Comparison of ENCODE assay signal across 9 mouse cellular contexts in the genomic region with DNA sequence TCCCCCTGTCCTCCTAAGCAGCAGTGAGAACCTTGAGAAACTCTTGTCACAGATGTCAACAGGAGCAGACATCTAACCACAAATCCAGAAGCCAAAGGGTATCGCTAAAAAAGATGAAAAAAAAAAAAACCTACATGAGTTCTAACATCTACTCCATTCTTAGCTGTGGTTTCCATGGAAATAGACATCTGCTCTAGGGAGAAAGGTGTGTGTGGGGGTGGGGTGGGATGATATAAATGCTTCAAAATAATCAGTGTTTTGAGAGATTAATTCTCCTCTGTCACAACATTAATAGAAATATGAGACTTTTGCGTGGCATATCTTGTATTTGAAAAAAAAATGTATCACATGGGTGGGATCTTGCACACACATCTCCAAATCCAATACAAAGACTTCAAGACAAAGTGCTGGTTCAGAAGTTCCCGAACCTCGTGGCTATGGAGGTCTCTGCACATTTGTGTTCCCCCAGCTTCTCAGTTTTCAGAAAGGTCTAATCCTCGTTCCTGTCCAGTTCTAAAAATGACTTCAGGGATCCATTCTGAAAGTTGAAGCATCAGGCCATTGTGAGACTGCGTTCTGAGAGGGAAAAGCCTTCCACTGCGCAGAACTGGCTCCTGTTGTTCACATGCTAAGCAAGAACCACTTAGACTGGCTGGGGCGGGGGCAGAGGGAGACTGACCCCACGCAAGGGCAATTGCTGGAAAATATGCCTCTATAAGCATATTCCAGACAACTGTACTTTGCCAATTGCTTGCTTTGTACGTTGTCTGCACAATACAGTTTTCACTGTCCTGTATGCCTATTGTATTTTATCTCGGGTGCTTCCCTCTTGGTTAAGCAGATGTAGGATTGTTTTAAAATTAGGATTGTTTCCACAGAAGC. TPM values are rescaled to one million over a fixed set of nuclear protein-coding genes. Genes with fewer than 3 reads are reported as not detected.
DNase-seq lines count a peak whose midpoint lies in the region; ATAC-seq lines count a peak whose summit lies in the region.
"Had no signal": no experiment of that assay in that cellular context is flagged by ENCODE, and none has a peak within 500 bp of the region (broad histone marks: within the 10 kb centered on the region; RNA-seq: fewer than 3 reads in every experiment).

No protein-coding gene starts in this region.

- peaks cover 9% of the 10 kb centered on the region for H3K36me3 ChIP-seq in kidney, embryonic 14.5 days (ENCODE audit: control insufficient read depth, insufficient read depth, low read length)
- peaks cover 5% of the 10 kb centered on the region for H3K36me3 ChIP-seq in embryonic facial prominence, embryonic 11.5 days (replicated peaks; ENCODE audit: control insufficient read depth, insufficient read depth, low read depth, low read length)
- H3K36me3 ChIP-seq in hindbrain, embryonic 15.5 days = peaks cover 9% of the 10 kb centered on the region
- H3K36me3 ChIP-seq in midbrain, embryonic 16.5 days (ENCODE audit: control insufficient read depth, insufficient read depth, low read length) = peaks cover 7% of the 10 kb centered on the region; the same call in 1 of the 2 replicates

- H3K9ac ChIP-seq in kidney, embryonic 14.5 days (ENCODE audit: low read depth, low read length) = peak overlapping the region; percentile 96; the same call in 1 of the 2 replicates
- peak overlapping the region; percentile 97; the same call in 1 of the 2 replicates for H3K9ac ChIP-seq in embryonic facial prominence, embryonic 11.5 days (replicated peaks; ENCODE audit: low read length)
- peak overlapping the region; percentile 66 for H3K9ac ChIP-seq in hindbrain, embryonic 15.5 days
- H3K9ac ChIP-seq in midbrain, embryonic 16.5 days (ENCODE audit: low read depth, low read length) = peak overlapping the region; percentile 67

- no peak overlapping the region for H3K27ac ChIP-seq in kidney, embryonic 14.5 days (ENCODE audit: low read depth, low read length)
- no peak overlapping the region for H3K27ac ChIP-seq in embryonic facial prominence, embryonic 11.5 days (replicated peaks; ENCODE audit: low read depth, low read length)
- peak overlapping the region; percentile 98 for H3K27ac ChIP-seq in hindbrain, embryonic 15.5 days (replicated peaks)
- peak overlapping the region; percentile 99 for H3K27ac ChIP-seq in midbrain, embryonic 16.5 days (ENCODE audit: low read length)

- peak overlapping the region; percentile 72 for H3K4me2 ChIP-seq in kidney, embryonic 14.5 days (replicated peaks; ENCODE audit: low read depth, low read length)
- peak overlapping the region; percentile 86; the same call in 1 of the 2 replicates for H3K4me2 ChIP-seq in embryonic facial prominence, embryonic 11.5 days (ENCODE audit: low read depth, low read length)
- peak overlapping the region; percentile 86 for H3K4me2 ChIP-seq in hindbrain, embryonic 15.5 days
- H3K4me2 ChIP-seq in midbrain, embryonic 16.5 days (ENCODE audit: low read length) = peak overlapping the region; percentile 84

- 75% methylated on average over 11 of the region's 11 CpGs for WGBS in kidney, embryonic 14.5 days
- WGBS in embryonic facial prominence, embryonic 11.5 days = 71% methylated on average over 11 of the region's 11 CpGs
- 36% methylated on average over 11 of the region's 11 CpGs for WGBS in hindbrain, embryonic 15.5 days
- 33% methylated on average over 11 of the region's 11 CpGs for WGBS in midbrain, embryonic 16.5 days

- no peaks in the 10 kb centered on the region for H3K27me3 ChIP-seq in kidney, embryonic 14.5 days (ENCODE audit: control insufficient read depth, insufficient read depth, low read length)
- no peaks in the 10 kb centered on the region for H3K27me3 ChIP-seq in embryonic facial prominence, embryonic 11.5 days (ENCODE audit: control insufficient read depth, insufficient read depth, low read length)
- H3K27me3 ChIP-seq in hindbrain, embryonic 15.5 days = no peaks in the 10 kb centered on the region
- H3K27me3 ChIP-seq in midbrain, embryonic 16.5 days (ENCODE audit: control insufficient read depth, insufficient read depth, low read depth, low read length) = no peaks in the 10 kb centered on the region

- no peak for ATAC-seq in kidney, embryonic 14.5 days (ENCODE audit: low FRiP score, low TSS enrichment)
- ATAC-seq in embryonic facial prominence, embryonic 11.5 days (replicated peaks; ENCODE audit: insufficient number of reproducible peaks, low FRiP score, low TSS enrichment, low read depth) = no peak
- no peak for ATAC-seq in hindbrain, embryonic 15.5 days (ENCODE audit: low FRiP score, low read depth)
- no peak for ATAC-seq in midbrain, embryonic 16.5 days

- H3K9me3 ChIP-seq in kidney, embryonic 14.5 days (ENCODE audit: control insufficient read depth, low read length) = no peaks in the 10 kb centered on the region
- H3K9me3 ChIP-seq in embryonic facial prominence, embryonic 11.5 days (replicated peaks; ENCODE audit: control insufficient read depth, low read length) = no peaks in the 10 kb centered on the region
- no peaks in the 10 kb centered on the region for H3K9me3 ChIP-seq in hindbrain, embryonic 15.5 days
- H3K9me3 ChIP-seq in midbrain, embryonic 16.5 days (replicated peaks; ENCODE audit: control insufficient read depth, low read length, poor library complexity, severe bottlenecking) = no peaks in the 10 kb centered on the region

- H3K4me1 ChIP-seq in kidney, embryonic 14.5 days (ENCODE audit: control insufficient read depth, insufficient read depth, low read length) = peaks cover 7% of the 10 kb centered on the region; the same call in 1 of the 2 replicates
- no peaks in the 10 kb centered on the region; the same call in 1 of the 2 replicates for H3K4me1 ChIP-seq in embryonic facial prominence, embryonic 11.5 days (ENCODE audit: control insufficient read depth, insufficient read depth, low read length)
- H3K4me1 ChIP-seq in hindbrain, embryonic 15.5 days (replicated peaks) = peaks cover 39% of the 10 kb centered on the region
- H3K4me1 ChIP-seq in midbrain, embryonic 16.5 days (ENCODE audit: control insufficient read depth, insufficient read depth, low read length) = peaks cover 31% of the 10 kb centered on the region

- H3K4me3 ChIP-seq in kidney, embryonic 14.5 days (ENCODE audit: low read length) = no peak overlapping the region
- no peak overlapping the region for H3K4me3 ChIP-seq in embryonic facial prominence, embryonic 11.5 days (ENCODE audit: low read depth, low read length)
- peak overlapping the region; percentile 88 for H3K4me3 ChIP-seq in hindbrain, embryonic 15.5 days
- peak overlapping the region; percentile 90 for H3K4me3 ChIP-seq in midbrain, embryonic 16.5 days (ENCODE audit: low read depth, low read length)

- DNase-seq in kidney, postnatal 10 days = no peak
- DNase-seq in embryonic facial prominence, embryonic 11.5 days (ENCODE audit: low spot score) = no peak
- no peak for DNase-seq in spleen, postnatal 10 days (ENCODE audit: low spot score in 2 of 2)
- no peak for DNase-seq in urinary bladder, postnatal 10 days (ENCODE audit: low spot score)
- no peak for DNase-seq in testis, postnatal 10 days (ENCODE audit: low spot score)
- DNase-seq: layer of hippocampus, adult 9-11 months had no signal

RNA-seq across cellular contexts. Expression of a gene that starts 1.5 kb away (rescaled TPM):
- 1,829 and 1,880 TPM in 2 replicates for polyA plus RNA-seq in kidney, embryonic 14.5 days (2014; fragmentation: Nextera tagmentation; extraction: Ambion mirVana)
- polyA plus RNA-seq in embryonic facial prominence, embryonic 11.5 days (2014; fragmentation: Nextera tagmentation; extraction: Ambion mirVana) = 3,252 and 3,396 TPM in 2 replicates
- polyA plus RNA-seq in hindbrain, embryonic 15.5 days (2015; fragmentation: Nextera tagmentation; extraction: Ambion mirVana) = 5,846 and 6,036 TPM in 2 replicates
- 7,758 and 8,549 TPM in 2 replicates for polyA plus RNA-seq in midbrain, embryonic 16.5 days (2015; fragmentation: Nextera tagmentation; extraction: Ambion mirVana)

RNA-seq across cellular contexts. Expression of a gene that starts 29.9 kb away (rescaled TPM):
- 0.57 and 0.73 TPM in 2 replicates for polyA plus RNA-seq in kidney, embryonic 14.5 days (2014; fragmentation: Nextera tagmentation; extraction: Ambion mirVana)
- polyA plus RNA-seq in embryonic facial prominence, embryonic 11.5 days (2014; fragmentation: Nextera tagmentation; extraction: Ambion mirVana) = 0.87 and 0.93 TPM in 2 replicates
- 30.4 and 35.2 TPM in 2 replicates for polyA plus RNA-seq in hindbrain, embryonic 15.5 days (2015; fragmentation: Nextera tagmentation; extraction: Ambion mirVana)
- 27.2 and 36.2 TPM in 2 replicates for polyA plus RNA-seq in midbrain, embryonic 16.5 days (2015; fragmentation: Nextera tagmentation; extraction: Ambion mirVana)

RNA-seq across cellular contexts. Expression of a gene that starts 44.2 kb away (rescaled TPM):
- polyA plus RNA-seq in kidney, embryonic 14.5 days (2014; fragmentation: Nextera tagmentation; extraction: Ambion mirVana) = 5.9 and 20.7 TPM in 2 replicates
- polyA plus RNA-seq in embryonic facial prominence, embryonic 11.5 days (2014; fragmentation: Nextera tagmentation; extraction: Ambion mirVana) = 7.0 and 8.3 TPM in 2 replicates
- polyA plus RNA-seq in hindbrain, embryonic 15.5 days (2015; fragmentation: Nextera tagmentation; extraction: Ambion mirVana) = 2.0 and 2.9 TPM in 2 replicates
- polyA plus RNA-seq in midbrain, embryonic 16.5 days (2015; fragmentation: Nextera tagmentation; extraction: Ambion mirVana) = 1.3 and 1.7 TPM in 2 replicates

Comparison
In these comparisons a context has a peak if more than half of its experiments do, and no peak if none do; other contexts are left out.
1. H3K27ac ChIP-seq: peak in hindbrain, embryonic 15.5 days (single experiment) and midbrain, embryonic 16.5 days (single experiment); none in kidney, embryonic 14.5 days (single experiment) and embryonic facial prominence, embryonic 11.5 days (single experiment).
2. H3K4me3 ChIP-seq: peak in hindbrain, embryonic 15.5 days (single experiment) and midbrain, embryonic 16.5 days (single experiment); none in kidney, embryonic 14.5 days (single experiment) and embryonic facial prominence, embryonic 11.5 days (single experiment).
3. RNA of a gene that starts 29.9 kb away (polyA plus RNA-seq): 27.2 to 36.2 TPM in midbrain, embryonic 16.5 days and 30.4 to 35.2 TPM in hindbrain, embryonic 15.5 days; 0.87 to 0.93 TPM in embryonic facial prominence, embryonic 11.5 days and 0.57 to 0.73 TPM in kidney, embryonic 14.5 days; every median in the first group is over 10 times any median in the second.
4. Peak in every context shown above with its lines, with median percentiles within 50 percentile points of each other: H3K4me2 ChIP-seq and H3K9ac ChIP-seq.